Mouse (Mus musculus) embryonic facial prominence, embryonic 15.5 days (tissue): ENCODE measurements around the gene Rabep1. TPM values are rescaled to one million over a fixed set of nuclear protein-coding genes. Genes with fewer than 3 reads are reported as not detected.

ENCODE experiments used
- ATAC-seq: fragments of 200-750 bp; cut with Nextera tagmentation; 2 replicates; pipeline ENCODE4 v1.8.0; 2017; ENCODE audit warnings: low read depth, moderate TSS enrichment; ENCODE audit not compliant: insufficient number of reproducible peaks, low FRiP score, low TSS enrichment
- H3K27ac ChIP-seq: fragments of 300-500 bp; sonication (generic); replicated peaks from 2 replicates; pipeline ENCODE4 v1.5.1; 2015; ENCODE audit warnings: mild to moderate bottlenecking, inconsistent platforms
- H3K27me3 ChIP-seq: fragments of 300-500 bp; sonication (generic); 2 replicates; pipeline ENCODE4 v1.6.1; 2015; ENCODE audit warnings: inconsistent platforms
- H3K36me3 ChIP-seq: fragments of 300-500 bp; sonication (generic); 2 replicates; pipeline ENCODE4 v1.6.1; 2015; ENCODE audit warnings: mild to moderate bottlenecking, inconsistent platforms
- H3K4me1 ChIP-seq: fragments of 300-500 bp; sonication (generic); 2 replicates; pipeline ENCODE4 v1.6.1; 2015; ENCODE audit warnings: inconsistent platforms
- H3K4me2 ChIP-seq: fragments of 300-500 bp; sonication (generic); replicated peaks from 2 replicates; pipeline ENCODE4 v1.6.1; 2015; ENCODE audit warnings: mild to moderate bottlenecking, inconsistent platforms
- H3K4me3 ChIP-seq: fragments of 300-500 bp; sonication (generic); replicated peaks from 2 replicates; pipeline ENCODE4 v1.5.1; 2015; ENCODE audit warnings: mild to moderate bottlenecking, inconsistent platforms
- H3K9ac ChIP-seq: fragments of 300-500 bp; sonication (generic); 2 replicates; pipeline ENCODE4 v1.6.1; 2015; ENCODE audit warnings: inconsistent platforms
- H3K9me3 ChIP-seq: fragments of 300-500 bp; sonication (generic); replicated peaks from 2 replicates; pipeline ENCODE4 v1.6.1; 2016; ENCODE audit warnings: inconsistent platforms
- WGBS: fragments of 180-500 bp; shearing (Covaris S2); methylation state at CpG from one replicate; pipeline ENCODE4 v1.1.7; 2015; 5-methylcytosine and 5-hydroxymethylcytosine counted together
- polyA plus RNA-seq: library from polyadenylated mRNA; unstranded; fragments of >200 nt; fragmentation: Nextera tagmentation; extraction: Ambion mirVana; gene quantifications from 2 replicates; pipeline ENCODE4 v1.2.1, GENCODE M21; 2015

Gene Rabep1
- polyA plus RNA-seq, 1 experiment from 2014 or later: 34.7 TPM

GRCm38 (mm10) chr11:70980751-70981510 is 136.4 kb downstream of the Rabep1 start:
- no peak for ATAC-seq
- H3K36me3 ChIP-seq: peaks cover 63% of the 10 kb centered on the region
- peaks cover 16% of the 10 kb centered on the region for H3K4me1 ChIP-seq
- no peak overlapping the region for H3K4me2 ChIP-seq
- WGBS: 93% methylated on average over 14 of the region's 14 CpGs
- no peaks in the 10 kb centered on the region for H3K27me3 ChIP-seq
- H3K27ac ChIP-seq: no peak overlapping the region
- no peak overlapping the region; the same call in 1 of the 2 replicates for H3K4me3 ChIP-seq
- no peak overlapping the region for H3K9ac ChIP-seq
- H3K9me3 ChIP-seq: no peaks in the 10 kb centered on the region

GRCm38 (mm10) chr11:70982030-70982429 is 137.5 kb downstream of the Rabep1 start:
- 7% methylated on average over 12 of the region's 12 CpGs for WGBS
- no peak for ATAC-seq
- no peak overlapping the region for H3K27ac ChIP-seq
- H3K4me3 ChIP-seq: peak overlapping the region; percentile 78
- peak overlapping the region; percentile 69 for H3K9ac ChIP-seq
- peaks cover 63% of the 10 kb centered on the region for H3K36me3 ChIP-seq
- no peaks in the 10 kb centered on the region for H3K27me3 ChIP-seq
- H3K4me2 ChIP-seq: peak overlapping the region; percentile 68
- H3K9me3 ChIP-seq: no peaks in the 10 kb centered on the region
- H3K4me1 ChIP-seq: peaks cover 16% of the 10 kb centered on the region

- Histone ChIP-seq H3K9ac (peak within 1 kb of the TSS; percentile 69), H3K4me1 (peaks cover 16% of the 10 kb centered on the region), H3K36me3 (peaks cover 63% of the 10 kb centered on the region), H3K4me3 (peak within 1 kb of the TSS; percentile 78), H3K4me2 (peak within 1 kb of the TSS; percentile 68), H3K27me3 (no peaks in the 10 kb centered on the region), H3K9me3 (no peaks in the 10 kb centered on the region), H3K27ac (0 out of 2 replicates have a peak within 1 kb of the TSS, but pooled peaks have one; percentile 31)
- peak; percentile 95 for ATAC-seq
- WGBS: under 1% methylated on average over 57 of the region's 64 CpGs
These were observed 138.1 kb downstream of the Rabep1 start, which contains the start of gene C1qbp for GRCm38 (mm10) chr11:70982557-70983228. C1qbp (minus strand) TSS chr11:70983026.

Other genes with a start within 250 kb of the Rabep1 start
- not detected in 2 replicates for gene 4930544D05Rik, start 228.9 kb upstream of the Rabep1 start, polyA plus RNA-seq
- gene Chrne, start 225.6 kb upstream of the Rabep1 start, polyA plus RNA-seq: 0.49 and 0.65 TPM in 2 replicates
- 0.23 and 0.32 TPM in 2 replicates for gene Gp1ba, start 205.7 kb upstream of the Rabep1 start, polyA plus RNA-seq
- 129 and 147 TPM in 2 replicates for gene Rnf167, start 197.5 kb upstream of the Rabep1 start, polyA plus RNA-seq
- gene Slc25a11, start 197.3 kb upstream of the Rabep1 start, polyA plus RNA-seq: 171 and 176 TPM in 2 replicates
- 1,669 and 1,769 TPM in 2 replicates for gene Pfn1, start 190.1 kb upstream of the Rabep1 start, polyA plus RNA-seq
- 81.9 and 112 TPM in 2 replicates for gene Eno3, start 187.6 kb upstream of the Rabep1 start, polyA plus RNA-seq
- 155 and 164 TPM in 2 replicates for gene Spag7, start 175.4 kb upstream of the Rabep1 start, polyA plus RNA-seq
- 14.5 and 17.5 TPM in 2 replicates for gene Camta2, start 156.7 kb upstream of the Rabep1 start, polyA plus RNA-seq
- gene Inca1, start 144.6 kb upstream of the Rabep1 start, polyA plus RNA-seq: 1.2 and 1.6 TPM in 2 replicates
- 4.7 and 5.9 TPM in 2 replicates for gene Kif1c, start 144.2 kb upstream of the Rabep1 start, polyA plus RNA-seq
- gene Zfp3, start 80.6 kb upstream of the Rabep1 start, polyA plus RNA-seq: 7.1 and 7.2 TPM in 2 replicates
- gene Scimp, start 32.2 kb upstream of the Rabep1 start, polyA plus RNA-seq: 0.46 TPM in 1 of 2 replicates, not detected in the other
- 115 and 119 TPM in 2 replicates for gene Nup88, start 125.2 kb downstream of the Rabep1 start, polyA plus RNA-seq
- gene Rpain, start 125.4 kb downstream of the Rabep1 start, polyA plus RNA-seq: 77.1 and 78.6 TPM in 2 replicates
- gene C1qbp, start 138.2 kb downstream of the Rabep1 start, polyA plus RNA-seq: 209 and 213 TPM in 2 replicates
- 16.5 and 17.7 TPM in 2 replicates for gene Dhx33, start 159.7 kb downstream of the Rabep1 start, polyA plus RNA-seq
- gene Mis12, start 174.8 kb downstream of the Rabep1 start, polyA plus RNA-seq: 42.3 TPM in 2 replicates
- gene Derl2, start 175.1 kb downstream of the Rabep1 start, polyA plus RNA-seq: 40.5 and 43.5 TPM in 2 replicates
- 160 and 169 TPM in 2 replicates for gene 6330403K07Rik, start 188.7 kb downstream of the Rabep1 start, polyA plus RNA-seq